Mouse (Mus musculus): ENCODE results near the gene Acsl3. TPM values are rescaled to one million over a fixed set of nuclear protein-coding genes. Genes with fewer than 3 reads are reported as not detected.

Acsl3 gene
- total RNA-seq, 1 experiment, result 76.4 TPM

DNA sequence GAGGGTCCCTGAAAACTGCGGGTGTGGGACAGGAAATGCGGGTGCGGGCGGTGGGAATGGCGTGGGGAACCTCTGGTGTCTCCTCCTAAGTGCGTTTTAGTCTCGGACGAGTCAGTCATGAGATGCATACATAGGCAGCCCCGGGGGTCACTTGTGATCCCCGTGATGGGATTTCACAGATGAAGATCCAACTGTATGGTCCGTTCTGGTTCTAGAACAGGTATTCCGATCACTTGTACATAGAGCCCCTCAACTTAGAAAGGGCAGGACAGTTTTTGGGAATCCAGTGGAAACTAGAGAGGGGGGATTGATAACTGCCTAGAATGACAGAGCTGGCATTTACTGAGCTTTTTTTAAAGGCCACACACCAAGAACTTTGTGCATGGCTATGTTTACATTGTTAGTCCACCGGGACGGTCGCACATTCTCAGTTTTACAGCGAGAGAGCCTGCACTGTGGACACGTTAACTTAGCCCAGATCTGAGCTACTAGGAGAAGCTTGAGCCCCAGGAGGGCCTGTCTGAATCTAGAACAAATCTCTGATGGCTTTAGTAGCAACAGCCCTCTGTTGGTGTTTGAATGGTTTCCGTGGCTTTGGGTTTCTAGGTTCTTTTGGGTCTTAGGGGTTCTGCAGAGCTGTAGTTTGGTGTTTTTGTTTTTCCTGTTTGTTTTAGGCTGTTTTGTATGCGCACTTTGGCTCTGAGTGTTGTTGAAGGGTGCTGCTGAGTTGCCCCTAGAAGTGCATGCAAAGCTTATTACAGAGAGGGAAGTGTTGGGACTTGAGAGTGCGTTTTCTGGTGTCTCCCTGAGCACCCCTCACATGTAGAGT is 1.0 kb downstream of the Acsl3 start:
- no peak for DNase-seq (ENCODE audit: low read depth, low spot score)
- peak overlapping the region; percentile 93 for H3K9ac ChIP-seq (ENCODE audit: insufficient read depth, low read depth, low read length, poor library complexity, severe bottlenecking)
- no peak for TF ChIP-seq MAFK (IDR thresholded peaks at IDR 0.05; ENCODE audit: insufficient read depth, low read depth, low read length)
- no peak for TF ChIP-seq ZC3H11A (IDR thresholded peaks at IDR 0.05; ENCODE audit: borderline replicate concordance, low read depth, low read length)
- TF ChIP-seq CHD2 (IDR thresholded peaks at IDR 0.05; ENCODE audit: low read depth, low read length), result no peak
- no peak for TF ChIP-seq HCFC1 (IDR thresholded peaks at IDR 0.05; ENCODE audit: borderline replicate concordance, insufficient read depth, low read length)
- TF ChIP-seq ZNF384 (IDR thresholded peaks at IDR 0.05; ENCODE audit: low read depth, low read length), result no peak
- H3K4me3 ChIP-seq (ENCODE audit: insufficient read depth in 1 of 2, low read depth in 1 of 2, low read length in 2 of 2, poor library complexity in 1 of 2, severe bottlenecking in 1 of 2), result peak overlapping the region; percentile 86 to 94
- peaks cover 0 to 9% of the 10 kb centered on the region in 2 experiments; a peak in 2 of 4 replicates for H3K4me1 ChIP-seq (ENCODE audit: control insufficient read depth in 2 of 2, insufficient read depth in 2 of 2, low read length in 2 of 2, poor library complexity in 1 of 2)
- in situ Hi-C loops (cut with MboI; ENCODE audit: low sequenced_read_pairs in 2 of 2, unreplicated experiment in 2 of 2), result no loop called here
- H3K27ac ChIP-seq (ENCODE audit: insufficient read depth, low read depth, low read length, poor library complexity, severe bottlenecking), result peak overlapping the region; percentile 72; the same call in 1 of the 2 replicates
- no peaks in the 10 kb centered on the region for H3K9me3 ChIP-seq (ENCODE audit: control insufficient read depth, insufficient read depth, low read depth, low read length)
- H3K36me3 ChIP-seq (ENCODE audit: control insufficient read depth, insufficient read depth, low read length, poor library complexity, severe bottlenecking), result no peaks in the 10 kb centered on the region

- TF ChIP-seq MAFK (IDR thresholded peaks at IDR 0.05; ENCODE audit: insufficient read depth, low read depth, low read length), result no peak
- TF ChIP-seq CHD2 (IDR thresholded peaks at IDR 0.05; ENCODE audit: low read depth, low read length), result no peak
- no peak for TF ChIP-seq ZNF384 (IDR thresholded peaks at IDR 0.05; ENCODE audit: low read depth, low read length)
- TF ChIP-seq HCFC1 (IDR thresholded peaks at IDR 0.05; ENCODE audit: borderline replicate concordance, insufficient read depth, low read length), result no peak
- no peak for TF ChIP-seq ZC3H11A (IDR thresholded peaks at IDR 0.05; ENCODE audit: borderline replicate concordance, low read depth, low read length)
- no peak overlapping the region for H3K27ac ChIP-seq (ENCODE audit: insufficient read depth, low read depth, low read length, poor library complexity, severe bottlenecking)
- peaks cover 1% of the 10 kb centered on the region; the same call in 1 of the 2 replicates for H3K36me3 ChIP-seq (ENCODE audit: control insufficient read depth, insufficient read depth, low read length, poor library complexity, severe bottlenecking)
- in situ Hi-C loops (cut with MboI; ENCODE audit: low sequenced_read_pairs in 2 of 2, unreplicated experiment in 2 of 2), result no loop called here
- H3K4me3 ChIP-seq (ENCODE audit: insufficient read depth in 1 of 2, low read depth in 1 of 2, low read length in 2 of 2, poor library complexity in 1 of 2, severe bottlenecking in 1 of 2), result peak overlapping the region; percentile 86 to 94
- no peak for DNase-seq (ENCODE audit: low read depth, low spot score)
- H3K9me3 ChIP-seq (ENCODE audit: control insufficient read depth, insufficient read depth, low read depth, low read length), result no peaks in the 10 kb centered on the region
- peaks cover 0 to 9% of the 10 kb centered on the region in 2 experiments; a peak in 2 of 4 replicates for H3K4me1 ChIP-seq (ENCODE audit: control insufficient read depth in 2 of 2, insufficient read depth in 2 of 2, low read length in 2 of 2, poor library complexity in 1 of 2)
- peak overlapping the region; percentile 93; the same call in 1 of the 2 replicates for H3K9ac ChIP-seq (ENCODE audit: insufficient read depth, low read depth, low read length, poor library complexity, severe bottlenecking)
Observed at GRCm38 (mm10) chr1:78659270-78659823, 1.7 kb downstream of the Acsl3 start.

GRCm38 (mm10) chr1:78664326-78664725 is 6.7 kb downstream of the Acsl3 start:
- Histone ChIP-seq H3K36me3 (ENCODE audit: control insufficient read depth, insufficient read depth, low read length, poor library complexity, severe bottlenecking) (peaks cover 21% of the 10 kb centered on the region), H3K4me3 (ENCODE audit: insufficient read depth in 1 of 2, low read depth in 1 of 2, low read length in 2 of 2, poor library complexity in 1 of 2, severe bottlenecking in 1 of 2) (no peak overlapping the region), H3K9ac (ENCODE audit: insufficient read depth, low read depth, low read length, poor library complexity, severe bottlenecking) (no peak overlapping the region), H3K9me3 (ENCODE audit: control insufficient read depth, insufficient read depth, low read depth, low read length) (no peaks in the 10 kb centered on the region), H3K27ac (ENCODE audit: insufficient read depth, low read depth, low read length, poor library complexity, severe bottlenecking) (no peak overlapping the region), H3K4me1 (ENCODE audit: control insufficient read depth in 2 of 2, insufficient read depth in 2 of 2, low read length in 2 of 2, poor library complexity in 1 of 2) (peaks cover 0 to 5% of the 10 kb centered on the region in 2 experiments; a peak in 1 of 4 replicates)
- TF ChIP-seq MAFK (IDR thresholded peaks at IDR 0.05; ENCODE audit: insufficient read depth, low read depth, low read length), result no peak
- TF ChIP-seq HCFC1 (IDR thresholded peaks at IDR 0.05; ENCODE audit: borderline replicate concordance, insufficient read depth, low read length), result no peak
- no peak for TF ChIP-seq ZNF384 (IDR thresholded peaks at IDR 0.05; ENCODE audit: low read depth, low read length)
- TF ChIP-seq ZC3H11A (IDR thresholded peaks at IDR 0.05; ENCODE audit: borderline replicate concordance, low read depth, low read length), result no peak
- no peak for TF ChIP-seq CHD2 (IDR thresholded peaks at IDR 0.05; ENCODE audit: low read depth, low read length)
- in situ Hi-C loops (cut with MboI; ENCODE audit: low sequenced_read_pairs in 2 of 2, unreplicated experiment in 2 of 2), result no loop called here
- no peak for DNase-seq (ENCODE audit: low read depth, low spot score)

DNA sequence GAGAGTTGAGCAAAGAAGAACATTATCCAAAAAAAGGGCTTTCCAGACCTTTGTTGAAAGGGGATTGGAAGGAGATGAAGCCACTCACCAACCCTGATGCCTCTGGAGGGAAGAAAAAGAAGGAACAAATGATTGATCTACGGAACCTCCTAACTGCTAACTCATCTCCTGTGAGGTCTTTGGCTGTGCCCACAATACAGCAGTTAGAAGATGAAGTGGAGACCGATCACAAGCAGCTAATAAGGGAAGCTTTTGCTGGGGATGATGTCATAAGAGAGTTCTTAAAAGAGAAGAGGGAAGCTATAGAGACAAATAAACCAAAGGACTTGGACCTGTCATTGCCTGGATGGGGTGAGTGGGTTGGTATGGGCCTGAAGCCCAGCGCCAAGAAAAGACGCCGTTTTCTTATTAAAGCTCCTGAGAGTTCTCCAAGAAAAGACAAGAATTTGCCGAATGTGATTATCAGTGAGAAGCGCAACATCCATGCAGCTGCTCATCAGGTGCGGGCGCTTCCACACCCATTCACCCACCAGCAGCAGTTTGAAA is 8.4 kb downstream of the Acsl3 start:
- peaks cover 24% of the 10 kb centered on the region for H3K36me3 ChIP-seq (ENCODE audit: control insufficient read depth, insufficient read depth, low read length, poor library complexity, severe bottlenecking)
- in situ Hi-C loops (cut with MboI; ENCODE audit: low sequenced_read_pairs in 2 of 2, unreplicated experiment in 2 of 2), result no loop called here

More for the DNA sequence above, 8.4 kb downstream of the Acsl3 start:
- Histone ChIP-seq H3K9me3 (ENCODE audit: control insufficient read depth, insufficient read depth, low read depth, low read length) (no peaks in the 10 kb centered on the region), H3K9ac (ENCODE audit: insufficient read depth, low read depth, low read length, poor library complexity, severe bottlenecking) (no peak overlapping the region), H3K4me1 (ENCODE audit: control insufficient read depth in 2 of 2, insufficient read depth in 2 of 2, low read length in 2 of 2, poor library complexity in 1 of 2) (peaks cover 0 to 4% of the 10 kb centered on the region in 2 experiments; a peak in 1 of 4 replicates), H3K4me3 (ENCODE audit: insufficient read depth in 1 of 2, low read depth in 1 of 2, low read length in 2 of 2, poor library complexity in 1 of 2, severe bottlenecking in 1 of 2) (no peak overlapping the region), H3K27ac (ENCODE audit: insufficient read depth, low read depth, low read length, poor library complexity, severe bottlenecking) (no peak overlapping the region)
- TF ChIP-seq ZC3H11A (IDR thresholded peaks at IDR 0.05; ENCODE audit: borderline replicate concordance, low read depth, low read length) (no peak), MAFK (IDR thresholded peaks at IDR 0.05; ENCODE audit: insufficient read depth, low read depth, low read length) (no peak), CHD2 (IDR thresholded peaks at IDR 0.05; ENCODE audit: low read depth, low read length) (no peak), HCFC1 (IDR thresholded peaks at IDR 0.05; ENCODE audit: borderline replicate concordance, insufficient read depth, low read length) (no peak), ZNF384 (IDR thresholded peaks at IDR 0.05; ENCODE audit: low read depth, low read length) (no peak)
- no peak for DNase-seq (ENCODE audit: low read depth, low spot score)
